Mouse (Mus musculus) right cerebral cortex, postnatal 36 days (tissue): ENCODE data around the gene Evx2.

ENCODE experiments used
- DNase-seq, 2 experiments: peaks; one replicate each; pipeline ENCODE4 v3.0.0; 2022; ENCODE audit warnings: low spot score in 2 of 2, mixed read lengths in 1 of 2

Gene Evx2

DNA sequence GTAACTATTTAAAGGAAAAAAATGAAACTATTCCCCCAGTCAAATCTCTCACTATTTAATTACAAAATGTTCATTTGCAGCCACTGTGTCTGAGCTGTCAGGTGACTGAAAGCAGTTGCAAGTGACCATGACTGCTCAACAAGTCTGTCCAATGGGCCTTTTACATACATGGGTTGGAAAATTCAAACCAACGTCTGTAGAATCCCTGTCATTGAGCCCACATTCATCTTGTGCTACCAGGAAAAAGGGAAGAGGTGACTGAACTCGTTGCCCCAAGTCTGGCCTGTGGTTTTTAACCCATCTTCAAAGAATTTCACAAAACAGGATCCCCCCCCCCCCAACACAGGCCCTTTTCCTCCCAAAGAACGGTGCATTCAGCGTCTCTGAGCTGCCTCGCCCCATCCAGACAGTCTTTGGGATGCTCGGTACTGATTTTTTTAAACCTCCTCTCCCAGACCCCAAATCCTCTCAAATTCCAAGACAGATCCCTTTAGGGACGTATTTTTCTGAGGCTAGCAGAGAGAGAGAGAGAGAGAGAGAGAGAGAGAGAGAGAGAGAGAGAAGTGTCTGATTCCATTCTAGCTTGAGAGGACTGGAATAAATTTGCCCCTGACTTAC lies 36.6 kb upstream of the Evx2 start:
- DNase-seq = no peak

DNA sequence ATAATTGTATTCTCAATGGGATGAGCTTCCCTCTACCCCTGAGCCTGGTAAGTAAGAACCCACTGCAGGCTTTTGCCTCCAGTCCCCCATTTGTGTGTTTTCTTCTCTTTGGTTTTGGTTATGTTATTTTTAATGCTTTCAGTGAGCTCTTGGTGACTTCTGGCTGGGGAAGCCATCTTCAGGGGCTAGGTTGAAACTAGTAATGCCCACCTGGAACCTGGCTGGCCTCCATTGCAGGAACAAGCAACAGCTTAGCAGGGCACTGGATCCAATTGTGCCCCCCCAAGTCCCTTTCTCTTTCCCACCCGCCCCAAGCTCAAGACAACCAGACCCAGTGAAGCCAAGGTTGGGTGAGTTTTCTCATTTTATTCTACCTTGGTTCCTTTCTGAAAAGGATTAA lies 36.0 kb upstream of the Evx2 start:
- no peak for DNase-seq

DNA sequence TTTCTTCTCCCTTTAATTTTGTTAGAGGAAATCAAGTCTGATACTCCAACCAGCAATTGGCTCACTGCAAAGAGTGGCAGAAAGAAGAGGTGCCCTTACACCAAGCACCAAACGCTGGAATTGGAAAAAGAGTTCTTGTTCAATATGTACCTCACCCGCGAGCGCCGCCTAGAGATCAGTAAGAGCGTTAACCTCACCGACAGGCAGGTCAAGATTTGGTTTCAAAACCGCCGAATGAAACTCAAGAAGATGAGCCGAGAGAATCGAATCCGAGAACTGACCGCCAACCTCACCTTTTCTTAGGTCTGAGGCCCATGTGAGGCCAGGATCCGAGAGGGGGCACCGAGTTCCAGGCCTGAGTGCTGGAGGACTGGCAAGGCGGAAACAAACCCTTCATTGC lies 34.7 kb upstream of the Evx2 start:
- DNase-seq = no peak

DNA sequence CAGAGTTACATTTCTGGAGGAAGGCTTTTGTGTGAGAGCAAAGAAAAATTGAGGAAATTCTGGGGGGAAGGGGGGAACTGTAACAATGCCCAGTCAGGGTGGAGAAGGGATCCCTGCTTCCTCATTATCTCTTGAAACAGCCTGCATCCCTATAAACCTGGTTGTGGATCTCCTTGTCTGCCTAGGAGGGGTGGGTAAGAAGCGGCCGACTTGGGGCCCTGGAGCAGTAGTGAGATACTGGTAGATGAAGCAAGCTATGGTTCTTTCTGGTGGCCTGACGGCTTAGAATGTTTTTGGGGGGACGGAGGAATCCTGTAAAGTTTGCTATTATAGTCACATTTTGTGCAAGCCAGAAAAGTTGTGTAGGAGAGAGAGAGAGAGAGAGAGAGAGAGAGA lies 34.1 kb upstream of the Evx2 start:
- no peak for DNase-seq

DNA sequence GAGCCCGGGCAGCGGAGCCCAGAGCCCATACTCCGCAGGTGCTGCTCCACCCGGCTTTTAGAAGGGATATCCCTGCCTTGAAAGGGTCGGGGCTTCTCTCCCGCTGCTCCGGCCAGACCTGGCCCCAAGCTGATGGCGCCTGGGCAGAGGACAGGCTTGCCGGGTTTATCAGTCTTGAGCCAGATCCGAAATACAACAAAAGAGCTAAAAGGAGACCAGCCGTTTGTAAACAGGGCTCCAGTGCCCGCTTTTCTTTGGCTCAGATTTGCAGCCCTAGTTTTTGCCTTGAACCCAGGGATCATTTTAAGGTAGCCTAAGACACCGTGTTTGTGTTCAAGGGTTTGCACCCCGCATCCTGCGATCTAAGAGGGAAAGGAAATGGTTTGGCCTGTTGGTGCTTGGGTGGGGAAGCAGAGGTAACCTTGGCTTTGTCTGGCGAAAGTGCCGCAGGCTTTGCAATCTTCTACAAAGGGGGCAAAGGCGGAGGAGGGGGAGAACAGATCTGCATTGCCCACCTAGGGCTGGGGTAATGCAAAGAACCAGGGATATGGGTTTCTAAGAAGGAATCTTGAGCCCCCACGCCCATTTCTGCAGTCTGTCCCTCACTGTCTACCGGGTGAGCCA lies 33.6 kb upstream of the Evx2 start:
- DNase-seq = no peak

DNA sequence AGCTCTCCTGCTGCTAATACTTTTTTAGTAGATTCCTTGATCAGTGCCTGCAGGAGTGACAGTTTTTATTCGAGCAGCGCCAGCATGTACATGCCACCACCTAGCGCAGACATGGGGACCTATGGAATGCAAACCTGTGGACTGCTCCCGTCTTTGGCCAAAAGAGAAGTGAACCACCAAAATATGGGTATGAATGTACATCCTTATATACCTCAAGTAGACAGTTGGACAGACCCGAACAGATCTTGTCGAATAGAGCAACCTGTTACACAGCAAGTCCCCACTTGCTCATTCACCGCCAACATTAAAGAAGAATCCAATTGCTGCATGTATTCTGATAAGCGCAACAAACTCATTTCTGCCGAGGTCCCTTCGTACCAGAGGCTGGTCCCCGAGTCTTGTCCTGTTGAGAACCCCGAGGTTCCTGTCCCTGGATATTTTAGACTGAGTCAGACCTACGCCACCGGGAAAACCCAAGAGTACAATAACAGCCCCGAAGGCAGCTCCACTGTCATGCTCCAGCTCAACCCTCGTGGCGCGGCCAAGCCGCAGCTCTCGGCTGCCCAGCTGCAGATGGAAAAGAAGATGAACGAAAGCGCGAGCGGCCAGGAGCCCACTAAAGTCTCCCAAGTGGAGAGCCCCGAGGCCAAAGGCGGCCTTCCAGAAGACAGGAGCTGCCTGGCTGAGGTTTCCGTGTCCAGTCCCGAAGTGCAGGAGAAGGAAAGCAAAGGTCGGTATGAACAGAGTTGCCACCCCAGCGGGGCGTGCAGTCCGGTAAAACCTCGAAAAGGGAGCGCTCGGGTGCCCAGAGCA lies 32.8 kb upstream of the Evx2 start:
- DNase-seq = no peak

DNA sequence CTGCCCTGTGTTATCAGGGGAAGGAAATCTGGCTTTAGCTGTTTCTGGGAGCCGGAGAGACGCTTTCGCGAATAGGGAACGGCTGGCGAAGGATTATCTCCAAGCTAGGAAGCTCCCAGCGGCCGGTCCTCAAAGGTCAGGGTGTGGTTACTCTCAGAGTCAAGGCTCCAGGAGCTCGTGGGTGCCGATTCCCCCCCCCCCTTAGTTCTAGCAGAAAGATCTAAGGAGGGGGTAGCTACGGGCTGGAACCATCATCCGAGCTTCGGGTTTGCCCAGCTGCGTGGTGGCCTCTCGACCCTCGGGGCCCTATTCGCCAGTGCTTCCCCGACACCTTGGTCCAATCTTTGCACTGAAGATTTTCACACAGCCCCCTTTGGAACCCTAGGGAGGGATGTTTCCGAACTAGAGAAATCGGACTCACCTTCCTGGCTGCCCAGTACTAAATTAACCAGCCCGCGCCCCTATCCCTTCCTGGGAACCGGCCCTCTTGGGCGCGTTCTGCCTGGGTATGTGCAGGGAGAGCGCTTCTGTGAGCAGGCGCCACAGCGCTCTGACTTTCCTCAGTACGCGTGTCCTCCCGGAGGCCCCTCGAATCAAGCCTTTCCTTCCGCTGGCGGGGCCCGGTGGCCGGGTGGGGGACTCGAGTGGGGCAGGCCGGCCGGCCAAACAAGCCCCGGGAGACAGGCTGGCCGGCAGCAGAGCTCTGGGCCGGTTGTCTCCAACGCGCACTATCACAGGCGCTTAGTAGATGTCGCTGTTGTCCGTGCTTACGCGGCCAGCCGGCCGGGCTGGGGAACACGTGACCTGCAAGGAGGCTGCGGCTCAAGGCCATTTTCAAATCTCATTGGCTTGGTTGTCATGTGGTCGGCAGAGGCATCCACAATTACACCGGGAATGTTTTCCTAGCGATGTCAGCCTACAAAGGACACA lies 31.9 kb upstream of the Evx2 start, which contains the start of gene Hoxd10:
Gene Hoxd10 (plus strand): TSS at position 903 of the 930 bp plus-strand sequence.
- no peak for DNase-seq

DNA sequence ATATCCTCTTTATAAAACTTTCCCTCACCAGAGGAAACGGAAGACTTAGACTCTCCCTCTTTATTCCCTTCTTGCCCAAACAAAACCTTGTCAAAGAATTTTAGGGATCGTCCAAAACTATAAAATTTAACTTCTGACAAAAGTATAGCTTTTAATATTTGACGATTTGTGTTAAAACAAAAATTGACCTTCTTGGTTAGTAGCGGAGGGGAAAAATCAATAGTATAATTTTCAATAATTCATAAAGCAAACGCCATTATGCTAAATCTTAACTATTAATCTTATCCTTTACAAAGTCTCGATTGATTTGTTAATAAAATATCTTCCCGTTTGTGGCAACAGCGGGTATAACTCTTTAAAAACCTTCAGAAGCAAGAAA lies 31.0 kb upstream of the Evx2 start:
- no peak for DNase-seq

DNA sequence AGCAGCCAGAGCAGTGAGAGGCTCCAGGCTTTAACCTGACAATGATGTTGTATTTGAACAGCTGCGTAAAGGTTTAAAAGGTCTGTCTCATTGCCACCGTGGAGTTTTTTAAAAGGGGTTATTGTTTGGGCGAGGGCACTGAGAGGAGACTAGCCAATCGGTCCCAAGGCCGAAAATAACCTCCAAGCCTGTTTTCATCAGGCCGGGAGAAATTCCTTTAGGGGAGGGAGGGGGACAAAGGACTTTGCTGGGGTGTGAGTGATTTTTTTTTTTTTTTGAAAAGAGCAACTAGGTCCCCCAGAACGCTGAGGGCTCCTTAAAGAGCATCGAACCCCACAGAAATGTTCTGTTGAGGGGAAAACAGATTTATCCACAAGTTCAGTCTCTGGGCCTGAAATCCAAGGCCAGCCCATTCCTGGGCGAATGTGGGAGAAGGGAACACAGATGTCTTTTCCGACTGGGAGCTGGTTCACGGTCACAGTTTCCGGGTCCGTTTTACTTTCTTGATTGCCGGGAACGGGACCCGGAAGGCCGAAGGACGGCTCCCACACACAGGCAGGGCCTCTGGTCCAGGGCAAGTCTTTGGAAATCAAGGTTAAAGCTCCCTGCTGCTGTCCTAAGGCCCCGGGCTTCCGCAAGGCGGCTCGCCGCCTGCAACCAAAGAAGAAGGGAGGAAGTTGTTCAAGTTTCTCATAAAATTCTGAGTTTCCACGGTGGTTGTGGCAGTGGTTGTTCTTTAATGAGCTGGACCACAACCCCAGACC lies 30.4 kb upstream of the Evx2 start:
- DNase-seq = no peak

DNA sequence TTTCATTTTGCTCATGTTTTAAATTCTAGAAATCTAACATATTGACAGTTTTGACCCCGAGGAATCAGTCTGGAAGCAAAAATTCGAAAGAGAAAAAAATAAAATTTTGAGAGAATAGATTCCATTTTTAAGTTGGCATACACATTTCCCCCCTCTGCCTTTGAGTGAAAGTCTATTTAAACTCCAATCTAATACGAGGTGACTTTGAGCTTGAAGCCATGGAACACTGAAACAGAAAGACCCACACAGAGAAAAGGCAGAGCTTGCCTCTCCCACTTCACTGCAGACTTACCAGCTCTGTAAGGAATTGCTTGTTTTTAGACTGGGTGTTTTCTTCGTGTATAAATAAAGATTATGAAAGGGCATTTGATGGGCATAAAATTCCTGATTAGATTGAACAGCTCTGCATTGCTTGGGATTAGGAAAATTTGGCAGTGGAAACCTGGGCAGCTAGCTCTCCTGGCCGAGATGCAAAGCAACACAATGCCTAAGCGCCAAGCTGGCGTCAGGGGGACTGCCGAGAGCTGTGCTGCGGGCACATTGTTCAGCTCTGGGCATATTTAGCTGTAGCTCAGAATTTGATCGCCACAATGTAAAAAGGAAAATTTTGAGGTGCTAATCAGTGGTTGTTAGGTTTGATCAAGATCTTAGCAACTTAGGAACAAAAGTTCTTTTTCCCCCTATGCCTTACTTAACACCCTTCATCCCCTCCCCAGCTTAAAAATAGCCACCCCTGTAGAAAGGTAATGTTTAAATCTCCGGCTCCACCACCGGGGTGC lies 29.6 kb upstream of the Evx2 start:
- DNase-seq = no peak

DNA sequence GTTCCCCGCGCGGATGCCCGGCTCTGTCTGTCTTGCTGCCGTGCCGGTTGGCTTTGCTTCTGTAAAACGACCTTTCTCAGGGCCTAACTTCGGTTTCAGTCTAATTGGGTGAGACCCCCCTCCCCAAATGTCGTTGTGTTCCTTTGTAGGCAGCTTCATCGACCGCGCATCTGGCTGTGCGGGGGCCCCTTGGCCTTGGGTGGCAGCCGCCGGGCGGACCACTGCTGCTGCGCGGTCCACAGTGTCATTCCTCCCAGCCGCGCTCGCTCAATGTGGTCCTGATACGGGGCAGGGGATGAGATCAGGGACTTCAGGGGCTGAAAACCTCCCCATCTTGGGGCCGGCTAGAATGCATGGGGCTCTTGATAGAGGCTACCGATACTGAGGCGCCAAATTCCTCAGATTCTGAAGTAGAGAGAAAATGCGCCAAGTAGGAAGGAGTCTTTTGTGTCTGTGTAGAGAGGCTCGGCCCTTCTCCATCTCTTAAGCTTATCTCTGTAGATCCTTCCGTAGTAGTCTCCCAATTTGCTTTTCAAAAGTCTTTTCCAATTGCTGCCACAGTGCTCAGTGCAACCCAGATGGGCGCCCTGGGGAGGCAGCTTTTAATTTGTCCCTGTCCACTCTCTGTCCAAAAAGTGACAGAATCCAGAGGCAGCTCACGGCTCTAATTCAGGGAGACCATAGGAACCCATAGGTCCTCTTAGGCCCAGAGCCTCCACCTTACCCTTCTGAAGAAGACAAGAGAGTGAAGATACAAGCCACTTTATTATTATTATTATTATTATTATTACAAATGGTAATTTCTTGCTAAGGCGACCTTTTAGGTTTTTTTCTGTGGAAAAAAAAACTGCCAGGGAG lies 28.6 kb upstream of the Evx2 start:
- no peak for DNase-seq

DNA sequence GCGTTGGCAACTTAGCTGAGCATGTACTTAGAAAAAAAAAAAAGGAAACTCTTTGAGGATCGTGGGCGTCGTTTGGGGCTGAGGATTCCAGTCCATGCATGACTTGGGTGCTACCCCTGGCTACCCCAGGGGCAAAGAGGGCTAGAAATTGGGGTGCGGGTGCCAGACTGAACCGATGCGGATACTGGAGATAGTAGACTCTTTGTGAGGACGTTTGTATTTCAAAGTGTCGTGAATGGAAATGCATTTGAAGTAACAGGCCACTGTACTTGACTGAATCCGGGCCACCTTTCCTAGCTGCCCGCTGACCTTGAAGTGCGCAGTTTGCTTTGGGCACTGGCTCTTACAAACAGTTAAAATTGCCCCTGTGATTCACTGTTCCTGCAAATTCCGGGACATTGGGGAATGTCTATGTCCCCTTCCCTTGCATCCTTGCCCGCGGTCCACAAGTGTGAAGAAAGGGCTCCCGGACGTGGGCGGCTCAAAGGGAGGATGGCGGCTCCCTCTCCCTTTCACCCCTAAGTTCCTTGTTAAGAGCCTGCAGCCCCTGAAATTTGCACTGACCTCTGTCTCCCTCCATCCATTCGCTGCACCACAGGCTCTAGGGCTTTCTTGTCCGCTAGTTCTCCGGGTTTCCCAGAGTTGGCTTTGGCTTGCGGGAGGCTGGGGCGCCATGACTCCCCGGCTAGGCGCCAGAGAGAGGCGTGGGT lies 27.8 kb upstream of the Evx2 start:
- DNase-seq = no peak

DNA sequence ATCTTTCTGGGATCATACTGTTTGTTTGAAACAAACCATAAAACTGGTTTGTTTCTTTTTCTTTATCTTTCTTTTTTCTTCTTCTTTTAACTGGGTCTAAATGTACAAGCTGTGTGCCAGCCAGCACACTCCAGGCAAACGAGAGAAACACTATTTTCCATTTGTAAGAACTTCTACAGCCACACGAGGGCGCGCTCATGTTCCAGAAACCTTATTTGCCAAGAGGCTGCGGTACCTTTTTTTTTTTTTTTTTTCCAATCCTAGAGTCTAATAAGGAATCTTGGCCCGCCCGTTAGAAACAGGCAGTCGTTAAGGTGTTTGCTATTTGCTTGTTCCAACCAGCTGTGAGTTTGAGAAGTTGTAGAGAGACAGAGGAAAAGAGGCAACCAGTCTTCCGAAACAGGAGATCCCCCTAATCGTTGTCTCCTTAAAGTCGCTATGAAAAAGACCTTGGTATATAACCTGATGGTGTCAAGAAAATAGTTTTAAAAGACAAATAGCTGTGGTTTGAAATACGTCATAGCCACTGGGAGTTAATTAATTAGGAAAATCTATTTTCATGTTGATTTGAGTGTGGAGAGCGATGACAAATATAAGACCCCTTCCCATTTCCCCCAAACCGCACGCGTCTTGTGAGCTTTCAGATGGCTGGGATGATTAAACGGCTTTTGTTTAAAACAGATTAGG lies 27.1 kb upstream of the Evx2 start:
- peak in 1 of 2 experiments; percentile 41 for DNase-seq

DNA sequence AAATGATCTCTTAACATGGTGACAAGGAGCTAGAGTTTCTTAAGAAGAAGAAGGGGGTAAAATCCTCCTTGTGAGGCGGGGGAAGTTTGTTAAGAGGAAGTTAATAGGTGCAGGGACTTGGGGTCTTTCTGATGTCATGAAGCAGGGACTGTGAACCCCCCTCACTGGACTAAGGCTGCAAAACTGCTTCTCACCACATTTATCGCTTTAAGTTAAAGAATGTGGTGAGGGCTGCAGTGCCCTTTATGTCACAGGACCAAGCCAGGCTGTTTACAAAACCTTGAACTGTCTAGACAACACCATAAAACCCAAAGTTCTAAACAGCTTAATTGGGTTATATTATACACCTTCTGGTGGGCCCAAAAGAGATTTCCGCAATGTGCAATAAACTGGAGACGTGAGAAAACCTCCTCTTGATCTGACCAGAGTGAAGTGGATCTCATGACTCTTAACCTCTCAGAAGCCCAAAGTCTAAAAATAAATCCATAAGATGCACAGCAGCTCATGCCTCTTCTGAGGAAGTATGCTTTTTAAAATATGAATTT lies 25.8 kb upstream of the Evx2 start:
- DNase-seq = no peak

DNA sequence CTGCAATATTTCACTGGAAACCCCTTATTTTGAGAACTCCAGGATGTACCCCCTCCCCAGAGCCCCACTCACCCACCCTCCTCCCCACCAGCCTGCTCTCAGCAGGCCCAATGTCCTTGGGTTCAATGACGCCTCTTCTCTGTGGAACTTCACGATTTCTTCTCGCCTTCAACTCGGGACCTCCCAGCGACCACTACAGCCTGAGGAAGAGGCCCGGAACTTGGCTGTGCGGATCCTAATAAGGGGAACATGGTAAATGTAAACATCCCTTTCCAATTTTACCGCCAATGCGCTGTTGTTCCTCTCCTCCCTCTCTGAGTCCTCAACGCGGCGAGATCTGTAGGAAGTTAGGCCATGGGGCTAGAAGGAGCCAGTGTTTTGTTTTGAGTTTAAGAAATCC lies 24.7 kb upstream of the Evx2 start:
- no peak for DNase-seq

DNA sequence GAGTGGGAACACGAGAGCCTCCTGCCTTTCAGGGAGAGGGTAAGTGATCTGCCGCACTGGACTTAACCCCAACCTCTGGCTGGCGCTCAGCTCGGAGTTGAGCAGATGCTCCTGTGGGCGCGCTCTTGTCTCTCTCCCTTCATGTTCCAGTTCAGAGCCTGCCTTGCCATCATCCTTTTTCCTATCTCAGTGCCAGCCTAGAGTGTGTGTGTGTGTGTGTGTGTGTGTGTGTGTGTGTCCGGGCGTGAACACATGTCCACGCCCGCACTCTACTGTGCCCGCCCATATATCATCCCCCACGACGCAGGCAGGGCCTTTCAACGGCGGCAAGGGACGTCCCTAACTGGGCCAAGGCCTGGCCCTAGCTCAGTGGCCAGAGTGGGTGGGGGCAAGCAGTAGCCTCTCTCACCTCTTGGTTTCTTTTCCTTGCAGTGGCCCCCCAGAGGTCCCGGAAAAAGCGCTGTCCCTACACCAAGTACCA lies 24.2 kb upstream of the Evx2 start:
- DNase-seq = no peak

DNA sequence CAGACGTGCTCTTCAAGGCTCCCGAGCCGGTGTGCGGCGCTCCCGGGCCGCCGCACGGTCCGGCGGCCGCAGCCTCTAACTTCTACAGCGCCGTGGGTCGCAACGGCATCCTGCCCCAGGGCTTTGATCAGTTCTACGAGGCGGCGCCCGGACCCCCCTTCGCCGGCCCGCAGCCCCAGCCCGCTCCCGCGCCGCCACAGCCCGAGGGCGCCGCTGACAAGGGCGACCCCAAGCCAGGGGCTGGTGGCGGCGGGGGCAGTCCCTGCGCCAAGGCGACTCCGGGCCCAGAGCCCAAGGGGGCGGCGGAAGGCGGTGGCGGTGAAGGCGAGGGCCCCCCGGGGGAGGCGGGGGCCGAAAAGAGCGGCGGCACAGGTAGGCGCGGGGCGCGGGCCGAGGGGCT lies 23.4 kb upstream of the Evx2 start:
- DNase-seq = no peak
